Mouse (Mus musculus) mouse trophoblast stem cell (cell line): ENCODE data around the gene Cst6.
"Not testable (repeated sequence)": the region's sequence is repeated elsewhere in the genome, so short reads cannot be mapped to it uniquely, and the experiment has no call there.

Source experiments
- in situ Hi-C, 2 experiments: fragments of 300-500 bp; cut with MseI, MboI; formaldehyde crosslinking; loops; 2 replicates in 1 of 2; 3 replicates in 1 of 2; pipeline ENCODE4 v1.15.1; 2025

The Cst6 gene

DNA sequence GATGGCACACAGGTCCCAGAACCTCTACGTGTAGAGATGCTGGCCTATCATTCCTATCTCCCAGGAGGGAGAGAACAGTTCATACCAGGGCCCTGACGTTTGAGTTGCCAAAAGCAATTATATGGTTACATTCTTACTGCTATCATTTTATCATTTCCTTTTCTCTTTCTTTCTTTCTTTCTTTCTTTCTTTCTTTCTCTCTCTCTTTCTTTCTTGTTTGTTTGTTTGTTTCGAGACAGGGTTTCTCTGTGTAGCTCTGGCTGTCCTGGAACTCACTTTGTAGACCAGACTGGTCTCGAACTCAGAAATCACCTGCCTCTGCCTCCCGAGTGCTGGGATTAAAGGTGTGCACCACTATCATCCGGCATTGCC lies at the start of gene Cst6:
Cst6 (minus strand) TSS at position 73 of the 372 bp plus-strand sequence.
- in situ Hi-C loops: not testable (repeated sequence)

DNA sequence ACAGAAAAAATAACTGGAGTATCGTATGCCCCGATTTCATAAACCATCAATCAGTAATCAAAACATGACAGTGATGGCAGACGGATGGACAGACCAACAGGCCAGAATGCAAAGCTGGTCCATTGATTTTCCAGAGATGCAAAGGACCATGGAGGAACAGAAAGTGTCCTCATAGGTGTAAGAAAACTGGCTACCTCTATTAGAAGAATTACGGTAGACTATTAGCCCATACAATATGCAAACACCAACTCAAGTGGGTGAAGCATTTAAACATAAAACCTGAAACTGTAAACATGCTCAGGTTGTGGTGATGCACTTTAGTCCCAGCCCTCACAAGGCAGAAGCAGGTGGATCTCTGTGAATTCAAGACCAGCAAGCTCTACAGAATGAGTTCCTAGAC lies 46.0 kb upstream of the Cst6 start:
- in situ Hi-C loops: no loop called here

DNA sequence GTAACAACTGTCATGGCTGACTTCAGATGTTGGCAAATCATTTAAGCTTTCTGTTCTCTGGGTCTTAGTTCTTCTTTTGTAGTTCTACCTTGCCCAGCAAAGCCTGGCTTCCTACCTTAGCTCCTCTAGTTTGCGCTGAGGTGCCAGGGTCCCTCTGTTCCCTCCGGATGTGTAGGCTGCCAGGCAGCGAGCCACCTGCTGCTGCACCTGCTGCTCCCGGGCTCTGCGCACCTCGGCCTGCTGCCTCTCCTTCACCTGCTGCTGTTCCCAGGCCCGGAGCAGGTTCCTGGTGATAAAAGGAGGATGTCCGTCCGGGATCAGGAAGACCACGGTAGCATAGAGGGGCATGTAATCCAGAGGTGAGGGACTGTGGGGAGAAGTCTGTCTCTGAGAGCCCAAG lies 44.8 kb upstream of the Cst6 start:
- in situ Hi-C loops: no loop called here

DNA sequence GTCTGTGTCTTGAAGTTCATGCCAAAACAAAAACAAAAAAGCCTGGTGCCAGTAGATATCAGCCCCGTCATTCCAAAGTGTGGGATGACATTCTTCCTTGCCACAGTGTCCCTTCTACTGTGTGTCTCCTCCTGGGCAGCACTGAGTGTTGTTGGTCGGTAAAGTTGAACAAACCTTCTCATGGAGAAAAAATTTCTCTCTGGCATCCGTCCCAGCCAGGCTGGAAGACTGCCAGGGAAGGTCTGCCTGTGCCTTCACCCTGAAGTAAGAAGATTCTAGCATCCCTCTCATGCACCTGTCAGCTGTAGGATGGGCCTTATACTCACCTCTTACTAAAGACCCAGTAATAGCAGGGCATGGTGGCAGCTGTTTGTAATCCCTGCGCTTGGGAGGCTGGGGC lies 43.5 kb upstream of the Cst6 start:
- in situ Hi-C loops: no loop called here

DNA sequence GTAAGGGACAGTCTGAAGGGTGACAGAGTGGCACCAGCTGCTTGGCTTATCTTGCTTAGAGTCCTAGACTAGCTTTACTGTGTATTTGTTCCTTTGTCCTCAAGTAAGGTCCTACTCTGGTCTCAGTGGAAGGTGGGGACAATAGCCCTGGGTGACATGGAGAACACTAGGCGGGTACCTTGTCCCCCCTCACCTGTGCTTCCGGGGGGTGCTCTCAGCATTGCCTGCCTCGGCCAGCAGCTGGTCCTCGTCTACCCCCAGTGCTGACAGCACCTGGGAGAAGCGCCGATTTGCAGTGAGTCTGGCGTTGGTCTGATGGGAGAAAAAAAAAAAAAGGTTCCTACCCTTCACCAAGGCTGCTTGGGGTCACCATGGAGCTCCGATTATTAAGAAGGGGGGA lies 41.0 kb upstream of the Cst6 start:
- in situ Hi-C loops: no loop called here

DNA sequence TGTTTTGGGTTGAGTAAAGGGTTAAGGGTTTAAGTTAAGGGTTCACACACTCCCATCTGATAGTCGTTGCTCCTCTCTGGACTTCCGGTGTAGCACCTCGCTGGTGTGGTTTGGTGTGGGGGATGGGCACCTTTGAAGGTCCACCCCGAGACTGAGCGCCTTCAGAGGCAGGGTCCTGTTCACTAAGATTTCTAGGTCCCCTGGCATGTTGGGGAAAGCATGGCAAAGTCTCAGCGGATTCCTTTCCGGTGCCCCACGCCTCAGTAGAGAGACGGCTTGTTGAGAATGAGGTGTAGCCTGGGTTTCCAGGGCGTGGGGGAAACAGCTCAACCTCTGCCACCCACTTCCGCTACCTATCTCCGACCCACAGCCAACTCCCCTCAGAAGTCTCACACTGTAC lies 40.3 kb upstream of the Cst6 start:
- in situ Hi-C loops: no loop called here

DNA sequence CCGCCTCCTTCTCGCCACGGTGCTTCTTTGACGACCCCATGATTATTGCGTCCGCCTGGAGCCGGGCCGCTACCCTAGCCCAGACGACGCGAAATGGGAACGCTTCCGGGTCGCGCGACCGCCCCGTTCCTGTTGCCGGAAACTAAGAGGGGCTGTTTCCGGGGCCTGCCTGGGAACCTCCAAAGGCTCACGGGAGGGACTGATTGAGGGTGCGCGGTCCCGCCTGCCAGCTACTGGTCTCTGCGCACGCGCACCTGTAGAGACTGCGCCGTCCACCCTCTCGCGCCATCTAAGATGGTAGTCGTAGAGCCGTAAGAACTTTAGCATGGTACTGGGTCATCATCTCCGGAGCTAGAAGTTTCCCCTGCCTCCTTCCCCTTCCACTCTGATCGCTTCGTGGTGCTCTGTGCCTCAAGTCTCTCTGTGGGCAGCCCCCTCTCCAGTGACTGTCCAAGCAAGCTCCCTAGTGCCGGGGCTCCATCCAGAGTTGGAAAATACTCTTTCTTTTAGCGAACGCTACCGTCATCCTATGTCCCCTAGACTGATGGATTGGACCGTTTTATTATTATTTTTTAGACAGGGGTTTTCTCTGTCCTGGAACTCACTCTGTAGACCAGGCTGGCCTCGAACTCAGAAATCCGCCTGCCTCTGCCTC lies 39.3 kb upstream of the Cst6 start, which contains the start of gene Sart1:
Sart1 (minus strand) TSS at position 116 of the 655 bp plus-strand sequence.
- in situ Hi-C loops: no loop called here

DNA sequence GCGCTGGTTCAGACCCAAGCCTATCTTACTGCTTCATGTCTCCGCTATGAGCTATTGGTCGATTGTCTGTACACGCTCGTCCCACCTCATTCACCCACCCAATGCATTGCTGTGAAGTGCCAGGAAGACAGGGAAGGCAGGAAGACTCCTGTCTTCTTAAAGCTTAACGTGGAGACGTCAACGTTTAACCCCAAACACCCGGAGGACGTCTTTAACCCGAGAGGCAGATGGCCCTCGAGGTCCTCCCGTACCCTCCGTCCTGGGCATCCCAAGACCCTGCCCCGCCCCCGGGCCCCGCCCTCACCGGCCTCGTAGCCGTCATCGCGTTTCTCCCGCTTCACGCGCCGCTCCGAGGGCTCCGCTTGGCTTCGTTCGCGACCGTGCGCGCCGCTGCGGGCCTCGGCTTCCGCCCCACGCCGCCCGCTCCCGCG lies 38.7 kb upstream of the Cst6 start:
- in situ Hi-C loops: no loop called here

DNA sequence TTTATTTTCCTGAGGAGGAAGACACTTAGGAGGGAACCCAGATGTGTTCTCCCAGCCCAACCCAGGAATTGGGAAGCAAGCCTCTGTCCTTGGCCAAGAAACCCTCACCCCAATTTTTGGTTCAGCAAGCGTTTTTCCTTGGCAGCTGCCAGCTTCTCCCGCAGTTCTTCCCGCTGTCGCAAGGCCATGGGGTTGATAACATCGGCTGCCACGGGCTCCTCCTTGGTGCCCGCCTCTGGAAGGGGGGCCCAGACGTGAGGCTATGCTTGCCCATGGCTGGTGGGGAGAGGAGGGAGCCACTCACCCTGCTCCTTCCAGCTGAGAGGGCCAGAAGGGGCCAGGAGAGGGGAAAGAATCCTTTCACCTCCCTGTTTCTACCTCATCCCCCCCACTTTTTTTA lies 35.3 kb upstream of the Cst6 start:
- in situ Hi-C loops: no loop called here

DNA sequence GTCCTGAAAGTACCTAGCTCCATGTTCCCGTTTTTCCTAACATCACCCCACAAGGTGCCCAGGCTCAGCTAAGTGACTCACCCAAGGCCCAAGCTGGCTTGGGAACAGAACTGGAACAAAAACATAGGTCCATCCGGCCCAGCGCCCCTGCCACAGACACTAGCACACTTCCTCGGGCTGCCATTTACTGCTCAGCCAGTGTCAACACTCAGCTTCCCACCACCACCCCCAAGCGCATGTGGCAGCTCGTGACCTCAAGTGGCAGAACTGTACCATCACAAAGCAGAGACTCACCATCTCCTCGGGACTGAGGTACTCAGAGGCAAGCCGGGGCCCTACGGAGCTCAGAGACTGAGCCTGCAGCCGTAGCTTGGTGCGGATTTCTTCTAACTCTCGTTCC lies 34.0 kb upstream of the Cst6 start:
- in situ Hi-C loops: no loop called here

DNA sequence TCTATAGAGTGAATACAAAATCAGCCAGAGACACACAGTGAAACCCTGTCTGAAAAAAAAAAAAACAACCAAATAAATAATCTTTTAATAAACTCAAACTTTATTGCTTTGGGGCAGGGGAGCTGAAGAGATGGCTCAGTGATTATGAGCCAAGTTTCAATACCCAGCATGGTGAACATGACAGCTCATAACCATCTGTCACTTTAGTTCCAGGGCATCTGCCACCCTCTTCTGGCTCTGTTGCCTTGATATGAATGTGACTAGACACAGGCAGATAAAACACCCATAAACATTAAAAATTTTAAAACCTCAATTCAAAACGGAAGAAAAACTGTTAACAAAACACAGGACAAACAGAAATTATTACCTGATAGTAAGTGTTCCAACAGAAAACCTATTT lies 28.1 kb upstream of the Cst6 start:
- in situ Hi-C loops: no loop called here

DNA sequence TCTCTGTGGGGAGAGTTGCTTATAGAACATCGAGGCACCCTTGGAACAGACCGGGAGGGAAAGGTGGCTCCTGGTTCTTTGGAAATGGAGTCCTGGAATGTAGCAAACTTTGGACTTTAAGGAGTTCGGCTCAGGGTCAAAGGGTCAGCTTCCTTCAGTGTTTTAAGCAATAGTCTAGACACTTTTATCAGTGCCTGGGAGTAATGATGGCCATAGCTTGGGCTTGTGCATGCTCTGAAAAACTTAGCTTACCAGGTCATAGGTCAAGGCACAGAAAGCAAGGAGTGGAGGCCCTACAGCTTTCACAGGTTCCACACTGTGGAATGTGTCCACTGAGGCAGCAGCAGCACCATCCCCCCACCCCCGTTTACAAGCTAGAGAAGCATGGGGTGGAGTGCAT lies 25.4 kb upstream of the Cst6 start:
- in situ Hi-C loops: no loop called here

DNA sequence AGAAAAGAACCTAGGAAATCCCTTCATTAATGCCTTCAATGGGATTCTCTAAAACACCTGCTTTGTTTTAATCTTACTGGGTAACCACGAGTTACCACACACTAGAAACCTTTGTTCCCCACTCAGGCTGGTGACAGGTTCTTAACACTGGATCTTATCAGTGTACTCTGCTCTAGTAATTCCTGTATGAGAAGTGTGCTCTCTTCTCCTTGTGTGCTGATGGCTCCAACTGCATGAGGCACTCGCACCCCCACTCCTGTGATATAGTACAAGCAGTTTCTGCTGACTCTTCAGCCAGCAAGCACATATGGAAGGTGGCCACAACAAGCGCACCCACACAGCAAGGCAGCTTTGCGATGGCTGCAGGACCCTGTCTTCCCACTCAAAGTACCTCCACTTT lies 24.8 kb upstream of the Cst6 start:
- in situ Hi-C loops: no loop called here

DNA sequence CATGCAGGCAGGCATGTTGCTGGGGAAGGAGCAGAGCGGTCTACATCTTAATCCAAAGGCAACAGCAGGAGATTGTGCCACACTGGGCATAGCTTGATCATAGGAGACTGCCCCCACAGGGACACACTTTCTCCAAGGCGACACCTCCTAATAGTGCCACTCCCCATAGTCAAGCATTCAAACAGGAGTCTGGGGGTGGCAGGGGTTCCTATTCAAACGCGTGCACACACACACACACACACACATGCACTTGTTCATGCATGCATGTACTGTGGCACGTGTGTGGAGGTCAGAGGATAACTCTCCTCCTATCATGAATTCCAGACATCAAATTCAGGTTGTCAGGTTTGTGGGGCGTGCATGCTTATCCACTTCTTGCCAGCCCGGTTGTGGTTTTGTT lies 23.4 kb upstream of the Cst6 start:
- in situ Hi-C loops: no loop called here

DNA sequence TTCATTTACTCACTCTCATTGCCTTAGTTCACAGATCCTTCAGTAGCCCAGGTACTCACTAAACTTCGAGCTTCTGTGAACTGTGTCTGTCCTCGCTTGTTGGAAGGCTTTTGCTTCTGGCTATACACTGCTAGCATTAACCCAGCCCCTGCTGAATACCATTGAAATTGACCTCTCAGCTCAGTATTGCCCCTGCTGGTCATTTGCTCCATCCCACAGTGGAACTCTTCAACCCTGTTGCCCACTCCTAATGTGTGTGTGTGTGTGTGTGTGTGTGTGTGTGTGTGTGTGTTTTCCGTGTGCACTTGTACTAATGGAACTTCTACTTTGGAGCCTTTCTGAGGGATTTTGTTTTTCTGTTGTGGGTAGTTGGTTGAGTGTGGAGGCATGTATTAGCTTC lies 21.6 kb upstream of the Cst6 start:
- in situ Hi-C loops: no loop called here

DNA sequence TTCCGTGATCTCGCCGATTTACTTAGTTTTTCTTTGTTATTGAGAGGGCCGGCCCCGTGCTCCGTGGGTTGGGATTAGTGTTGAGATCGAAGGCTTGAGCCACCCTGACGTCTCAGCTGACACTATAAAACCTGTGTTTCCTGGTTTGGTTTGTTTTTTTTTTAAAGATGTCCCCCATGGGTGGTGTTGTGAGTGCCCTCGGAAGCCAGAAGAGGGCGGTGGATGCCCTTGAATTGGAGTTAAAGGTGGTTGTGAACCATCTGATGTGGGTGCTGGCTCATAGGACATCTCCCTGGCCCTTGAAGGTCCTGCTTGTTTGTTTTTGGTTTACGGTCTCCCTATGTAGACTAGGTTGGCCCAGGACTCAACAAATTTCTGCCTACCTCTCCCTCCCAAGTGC lies 18.1 kb upstream of the Cst6 start:
- in situ Hi-C loops: no loop called here

DNA sequence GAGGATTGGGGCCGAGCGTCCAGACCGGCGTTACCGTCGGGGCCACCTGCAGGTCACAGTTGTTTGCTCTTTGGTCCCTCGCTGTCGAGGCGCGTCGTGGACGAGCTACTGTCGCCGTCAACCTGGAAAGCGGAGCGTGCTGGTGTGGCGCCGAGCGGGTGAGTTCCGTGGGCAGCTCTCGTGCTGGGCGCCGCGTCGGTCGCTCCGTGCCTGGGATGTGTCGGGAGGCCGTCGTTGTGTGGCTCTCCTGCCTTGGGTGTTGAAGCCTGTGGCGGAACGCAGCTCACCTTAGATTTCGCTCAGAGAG lies 17.6 kb upstream of the Cst6 start, which contains the start of gene Banf1:
Banf1 (minus strand) TSS at position 116 of the 307 bp plus-strand sequence.
- in situ Hi-C loops: no loop called here

DNA sequence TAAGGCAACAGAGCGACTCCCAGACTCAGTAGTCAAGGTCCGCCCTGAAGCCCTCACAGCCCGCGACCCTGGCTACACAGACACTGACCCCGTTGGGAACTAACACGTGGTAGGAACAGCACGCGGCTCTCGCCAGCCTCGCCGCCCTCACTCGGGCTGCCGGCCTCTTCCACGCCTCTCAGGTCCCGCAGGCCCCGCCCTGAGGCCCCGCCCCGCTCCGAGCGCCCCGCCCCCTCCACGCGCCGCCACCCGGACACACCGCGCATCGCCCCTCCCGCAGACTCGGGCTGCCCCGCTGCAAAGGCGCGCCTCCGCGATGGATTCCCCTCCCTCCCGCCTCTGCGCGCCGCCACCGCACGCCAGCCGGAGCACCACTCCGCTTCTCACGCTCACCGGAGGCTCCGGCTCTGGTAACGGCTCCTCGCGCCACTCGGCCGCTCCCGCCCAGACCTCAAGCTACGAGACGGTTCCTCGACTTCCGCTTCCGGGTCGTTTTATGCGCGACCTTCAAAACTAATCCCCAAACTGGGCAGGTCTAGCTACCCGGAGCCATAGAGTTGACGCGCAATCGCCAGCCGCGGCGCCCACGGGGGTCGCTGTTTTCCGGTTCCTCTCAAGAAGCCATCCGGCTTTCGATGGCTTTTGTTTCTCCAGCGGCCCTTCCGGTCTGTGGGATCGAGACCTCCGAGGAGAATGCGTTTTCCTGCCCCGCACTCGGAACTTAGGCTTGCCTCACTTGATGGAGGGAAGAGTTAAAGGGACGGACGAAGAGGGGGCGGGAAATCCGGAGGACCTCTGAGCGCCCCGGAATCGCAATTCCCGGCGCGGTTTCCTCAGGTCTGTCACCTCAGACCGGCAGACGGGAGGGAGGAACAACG lies 17.0 kb upstream of the Cst6 start, which contains the start of gene Eif1ad:
Eif1ad (plus strand) TSS at position 567 of the 878 bp plus-strand sequence.
- in situ Hi-C loops: no loop called here

DNA sequence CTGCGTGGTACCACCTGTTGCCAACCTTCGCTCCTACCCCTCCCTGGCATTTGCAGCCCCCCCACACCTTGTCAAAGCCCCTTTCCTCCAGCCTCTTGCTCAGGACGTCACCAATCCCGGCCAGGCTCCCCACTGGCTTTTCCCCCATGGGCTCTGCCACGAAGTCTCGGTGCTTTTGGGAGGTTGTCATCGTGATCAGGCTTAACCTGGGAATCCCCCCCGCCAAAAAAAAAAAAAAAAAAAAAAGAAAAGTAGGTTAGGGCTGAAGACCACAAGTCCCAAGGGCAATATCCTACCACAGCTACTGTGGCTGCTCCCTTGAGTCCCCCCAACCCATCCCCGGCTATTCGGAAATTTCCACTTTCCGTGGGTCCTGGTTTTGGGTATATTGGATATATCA lies 16.4 kb upstream of the Cst6 start:
- in situ Hi-C loops: no loop called here

DNA sequence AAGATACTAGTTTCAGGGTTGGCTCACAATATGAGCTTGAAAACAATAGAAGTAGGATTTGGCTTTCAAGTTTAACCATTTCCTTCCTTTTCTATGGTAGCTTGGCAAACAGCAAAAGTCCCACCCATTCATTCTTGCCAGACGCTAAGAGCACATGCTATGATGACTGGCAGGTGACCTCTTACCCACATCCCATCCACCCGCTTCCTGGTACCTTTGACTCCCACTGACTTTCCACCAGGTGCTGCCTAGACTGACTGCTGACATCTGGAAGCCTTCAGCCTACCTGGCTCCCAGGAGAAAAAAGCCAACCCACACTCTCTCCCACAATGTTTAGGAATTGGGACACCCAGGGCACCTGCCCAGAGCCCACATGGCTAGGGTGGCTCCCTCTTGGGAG lies 14.8 kb upstream of the Cst6 start:
- in situ Hi-C loops: no loop called here

DNA sequence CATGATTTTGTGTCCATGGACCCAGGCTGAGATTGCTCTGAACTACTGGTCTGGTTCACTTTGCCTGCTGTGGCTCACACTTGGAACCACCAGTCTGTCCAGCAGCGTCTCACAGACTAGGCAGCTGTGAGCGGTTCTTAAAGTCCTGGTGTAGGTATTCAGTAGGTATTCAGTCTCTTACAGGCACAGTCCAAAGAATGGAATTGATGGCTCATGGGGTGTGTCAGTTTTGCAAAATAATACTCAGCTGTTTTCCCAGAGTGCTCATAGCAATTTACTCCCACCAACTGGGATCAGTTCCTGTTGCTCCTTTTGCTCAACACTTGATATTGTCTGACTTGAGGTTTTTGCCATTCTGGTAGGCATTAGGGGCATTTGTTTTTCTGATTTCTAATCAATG lies 12.8 kb upstream of the Cst6 start:
- in situ Hi-C loops: no loop called here

DNA sequence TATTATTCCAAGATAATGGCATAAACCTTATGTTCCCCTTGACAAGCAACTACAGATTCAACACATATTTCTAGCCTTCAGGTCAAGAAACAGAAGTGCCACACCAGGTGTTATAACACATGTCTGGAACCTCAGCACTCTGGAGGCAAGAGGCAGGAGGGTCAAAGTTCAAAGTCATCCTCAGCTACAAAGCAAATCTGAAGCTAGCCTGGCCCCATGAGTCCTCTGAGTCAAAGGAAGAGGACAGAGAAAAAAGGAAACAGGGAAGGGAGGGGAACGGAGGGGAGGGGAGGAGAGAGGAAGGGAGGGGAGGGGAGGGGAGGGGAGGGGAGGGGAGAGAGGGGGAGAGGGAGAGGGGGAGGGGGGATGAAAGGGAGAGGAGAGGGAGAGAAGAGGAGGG lies 6.7 kb upstream of the Cst6 start:
- in situ Hi-C loops: no loop called here

DNA sequence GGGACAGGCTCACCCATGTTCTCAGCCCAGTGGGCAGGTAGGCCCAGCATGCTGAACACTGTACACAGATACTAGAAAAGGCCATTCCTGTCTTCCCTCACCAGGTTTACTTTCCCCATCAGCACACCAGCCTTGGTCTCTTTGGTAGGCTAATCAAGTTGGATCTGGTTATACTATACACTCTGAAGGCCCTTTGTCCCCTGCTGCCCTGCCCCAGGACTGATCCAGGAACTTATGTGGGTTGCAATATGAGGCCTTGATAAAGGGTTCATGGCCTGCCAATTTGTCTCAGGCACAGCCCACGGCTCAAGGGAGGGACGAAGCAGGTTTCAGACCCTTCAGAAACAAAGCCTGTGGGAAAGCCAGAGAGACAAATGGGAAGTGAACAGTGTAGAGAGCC lies 4.2 kb upstream of the Cst6 start:
- in situ Hi-C loops: no loop called here
